Mouse (Mus musculus) cerebellum, postnatal 14 days (tissue): ENCODE results near the gene Gm28036.

Experiments used
- DNase-seq, 2 experiments: peaks; one replicate each; pipeline ENCODE4 v3.0.0; 2021; ENCODE audit warnings: mixed read lengths in 2 of 2

Gene Gm28036

GRCm38 (mm10) chr2:156080391-156080790, 46.5 kb downstream of the Gm28036 start:
- no peak for DNase-seq

GRCm38 (mm10) chr2:156079674-156080073, 47.2 kb downstream of the Gm28036 start:
- peak; percentile 40 to 43 for DNase-seq

- no peak for DNase-seq
These were observed 47.7 kb downstream of the Gm28036 start for GRCm38 (mm10) chr2:156079183-156079560.

- DNase-seq, result no peak
These were observed 48.3 kb downstream of the Gm28036 start for GRCm38 (mm10) chr2:156078421-156079182.

- no peak for DNase-seq
These were observed 49.4 kb downstream of the Gm28036 start for GRCm38 (mm10) chr2:156077461-156077860.

- DNase-seq, result no peak
These were observed 53.2 kb downstream of the Gm28036 start for GRCm38 (mm10) chr2:156073725-156074124.

GRCm38 (mm10) chr2:156071236-156071635, 55.7 kb downstream of the Gm28036 start:
- DNase-seq, result no peak

GRCm38 (mm10) chr2:156067916-156068315, 59.0 kb downstream of the Gm28036 start:
- DNase-seq, result peak; percentile 85 to 92

- no peak for DNase-seq
These were observed 60.8 kb downstream of the Gm28036 start for GRCm38 (mm10) chr2:156066126-156066525.

GRCm38 (mm10) chr2:156065099-156066041, 61.5 kb downstream of the Gm28036 start, which contains the start of gene Spag4:
TSS of gene Spag4 (plus strand) at chr2:156065175.
- peak; percentile 74 to 81 for DNase-seq

GRCm38 (mm10) chr2:156052816-156053215, 74.1 kb downstream of the Gm28036 start, which contains the start of gene Fer1l4:
TSS of gene Fer1l4 (minus strand) at chr2:156052947.
- DNase-seq, result no peak

GRCm38 (mm10) chr2:156047929-156048328, 79.0 kb downstream of the Gm28036 start:
- DNase-seq, result no peak

- no peak for DNase-seq
These were observed 84.0 kb downstream of the Gm28036 start for GRCm38 (mm10) chr2:156042903-156043302.

GRCm38 (mm10) chr2:156039390-156039789, 87.5 kb downstream of the Gm28036 start:
- no peak for DNase-seq

GRCm38 (mm10) chr2:156025482-156025881, 101.4 kb downstream of the Gm28036 start:
- no peak for DNase-seq
